Mouse (Mus musculus) stomach, postnatal 0 days (tissue): ENCODE measurements around the gene Ccdc153. TPM values are rescaled to one million over a fixed set of nuclear protein-coding genes. Genes with fewer than 3 reads are reported as not detected.

Experiments used
- ATAC-seq: fragments of 200-750 bp; cut with Nextera tagmentation; 2 replicates; pipeline ENCODE4 v1.8.0; 2017; ENCODE audit not compliant: low FRiP score, low TSS enrichment
- DNase-seq: peaks from one replicate; pipeline ENCODE4 v3.0.0-alpha.2; 2016; ENCODE audit warnings: low spot score
- H3K27ac ChIP-seq: fragments of 300-500 bp; sonication (generic); replicated peaks from 2 replicates; pipeline ENCODE4 v1.5.1; 2014; ENCODE audit warnings: mild to moderate bottlenecking, control low read depth
- H3K27me3 ChIP-seq: fragments of 300-500 bp; sonication (generic); 2 replicates; pipeline ENCODE4 v1.6.1; 2014; ENCODE audit warnings: low read length; ENCODE audit not compliant: control insufficient read depth, insufficient read depth
- H3K36me3 ChIP-seq: fragments of 300-500 bp; sonication (generic); 2 replicates; pipeline ENCODE4 v1.6.1; 2014; ENCODE audit warnings: low read length, mixed read lengths; ENCODE audit not compliant: control insufficient read depth, insufficient read depth
- H3K4me1 ChIP-seq: fragments of 300-500 bp; sonication (generic); replicated peaks from 2 replicates; pipeline ENCODE4 v1.6.1; 2014; ENCODE audit warnings: antibody characterized with exemption; ENCODE audit not compliant: control insufficient read depth, insufficient read depth
- H3K4me2 ChIP-seq: fragments of 300-500 bp; sonication (generic); replicated peaks from 2 replicates; pipeline ENCODE4 v1.6.1; 2014; ENCODE audit warnings: low read depth, mild to moderate bottlenecking, control low read depth, moderate library complexity
- H3K4me3 ChIP-seq: fragments of 300-500 bp; sonication (generic); 2 replicates; pipeline ENCODE4 v1.5.1; 2014; ENCODE audit warnings: low read depth, low read length, control low read depth
- H3K9ac ChIP-seq: fragments of 300-500 bp; sonication (generic); 2 replicates; pipeline ENCODE4 v1.6.1; 2014; ENCODE audit warnings: mild to moderate bottlenecking, low read length, control low read depth, mixed read lengths
- H3K9me3 ChIP-seq: fragments of 300-500 bp; sonication (generic); 2 replicates; pipeline ENCODE4 v1.6.1; 2016; ENCODE audit warnings: low read length; ENCODE audit not compliant: control insufficient read depth
- CTCF ChIP-seq: IDR thresholded peaks from 2 replicates; pipeline ENCODE4 v1.5.1; 2016; ENCODE audit warnings: antibody characterized with exemption, low read depth, mild to moderate bottlenecking, moderate library complexity
- EP300 ChIP-seq: optimal IDR thresholded peaks from 2 replicates; pipeline ENCODE3; 2016; ENCODE audit warnings: antibody characterized with exemption
- WGBS: fragments of 180-500 bp; shearing (Covaris S2); extraction: QIAGEN DNeasy Blood & Tissue Kit; methylation state at CpG from one replicate; pipeline ENCODE4 v1.1.7; 2014; 5-methylcytosine and 5-hydroxymethylcytosine counted together
- polyA plus RNA-seq: library from polyadenylated mRNA; unstranded; fragments of >200 nt; fragmentation: Nextera tagmentation; extraction: Ambion mirVana; gene quantifications from 2 replicates; pipeline ENCODE4 v1.2.1, GENCODE M21; 2015

Ccdc153 gene
- polyA plus RNA-seq, 1 experiment from 2014 or later: not detected

DNA sequence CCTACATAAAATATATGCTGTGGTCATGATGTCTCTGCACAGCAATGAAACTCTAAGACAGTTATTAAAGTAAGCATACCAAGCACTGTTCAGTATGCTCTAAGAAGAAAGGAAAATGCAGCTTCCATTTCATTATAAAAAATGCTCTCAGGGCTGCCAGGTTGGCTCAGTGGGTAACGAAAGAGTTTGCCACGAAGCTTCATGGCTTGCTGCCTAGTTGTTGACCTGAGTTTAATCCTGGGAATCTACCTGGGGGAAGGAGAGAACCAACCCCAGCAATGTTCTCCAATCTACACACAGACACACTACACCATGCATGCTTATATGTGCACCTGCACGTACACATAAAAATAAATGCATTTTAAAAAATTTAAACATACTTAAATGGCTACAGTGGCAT, 41.3 kb upstream of the Ccdc153 start:
- WGBS: 68% methylated on average over 3 of the region's 3 CpGs
- no peak for DNase-seq
- Histone ChIP-seq H3K4me3 (no peak overlapping the region), H3K36me3 (peaks cover 5% of the 10 kb centered on the region; the same call in 1 of the 2 replicates), H3K4me2 (no peak overlapping the region), H3K4me1 (no peaks in the 10 kb centered on the region), H3K9ac (no peak overlapping the region), H3K27me3 (no peaks in the 10 kb centered on the region), H3K9me3 (no peaks in the 10 kb centered on the region), H3K27ac (no peak overlapping the region; the same call in 1 of the 2 replicates)
- TF ChIP-seq EP300 (no peak), CTCF (no peak)
- ATAC-seq: no peak

DNA sequence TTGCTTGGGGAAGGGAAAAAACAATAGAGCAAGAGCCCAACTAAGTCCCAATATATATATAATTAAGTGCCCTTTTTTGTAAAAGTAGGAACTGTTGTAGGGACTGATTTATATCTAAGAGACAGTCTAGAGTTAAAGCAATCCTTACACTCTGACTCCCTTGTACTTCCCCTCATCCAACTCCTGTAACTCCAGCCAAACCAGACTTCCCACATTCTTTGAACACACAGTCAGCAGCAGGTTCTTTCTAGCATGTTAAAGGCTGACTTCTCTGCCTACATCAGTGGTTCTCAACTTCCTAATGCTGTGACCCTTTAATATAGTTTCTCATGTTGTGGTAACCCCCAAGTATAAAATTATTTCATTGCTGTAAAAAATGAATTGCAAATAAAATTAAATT, 40.9 kb upstream of the Ccdc153 start:
- Histone ChIP-seq H3K27ac (no peak overlapping the region; the same call in 1 of the 2 replicates), H3K4me1 (no peaks in the 10 kb centered on the region), H3K4me3 (no peak overlapping the region), H3K36me3 (peaks cover 5% of the 10 kb centered on the region; the same call in 1 of the 2 replicates), H3K4me2 (no peak overlapping the region), H3K9me3 (no peaks in the 10 kb centered on the region), H3K27me3 (no peaks in the 10 kb centered on the region), H3K9ac (no peak overlapping the region)
- DNase-seq: no peak
- peak; percentile 68 for TF ChIP-seq EP300
- no peak for TF ChIP-seq CTCF
- peak; percentile 64; the same call in 1 of the 2 replicates for ATAC-seq

DNA sequence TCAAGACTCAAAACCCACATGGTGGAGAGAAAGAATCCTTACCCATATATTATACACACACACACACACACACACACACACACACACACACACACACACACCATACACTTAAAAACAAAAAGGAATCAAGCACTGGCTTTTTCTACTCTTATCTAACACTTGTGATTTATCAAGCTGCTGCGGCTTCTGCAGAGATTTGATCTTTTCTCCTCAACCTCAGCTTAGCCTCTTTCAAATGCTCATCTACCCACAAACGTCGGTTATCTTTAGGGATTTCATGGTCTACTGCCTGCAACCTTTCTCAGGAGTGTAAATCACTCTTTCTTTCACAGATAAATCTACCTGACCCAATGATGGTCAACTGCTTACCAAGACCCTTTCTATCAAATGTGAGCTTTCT, 40.0 kb upstream of the Ccdc153 start:
- H3K36me3 ChIP-seq: peaks cover 5% of the 10 kb centered on the region; the same call in 1 of the 2 replicates
- TF ChIP-seq CTCF (no peak), EP300 (no peak)
- H3K9me3 ChIP-seq: no peaks in the 10 kb centered on the region
- H3K4me3 ChIP-seq: no peak overlapping the region
- no peaks in the 10 kb centered on the region for H3K4me1 ChIP-seq
- DNase-seq: no peak
- no peaks in the 10 kb centered on the region for H3K27me3 ChIP-seq
- H3K9ac ChIP-seq: no peak overlapping the region
- H3K4me2 ChIP-seq: no peak overlapping the region
- ATAC-seq: no peak
- no peak overlapping the region for H3K27ac ChIP-seq
- WGBS: 66% methylated on average over 3 of the region's 3 CpGs

DNA sequence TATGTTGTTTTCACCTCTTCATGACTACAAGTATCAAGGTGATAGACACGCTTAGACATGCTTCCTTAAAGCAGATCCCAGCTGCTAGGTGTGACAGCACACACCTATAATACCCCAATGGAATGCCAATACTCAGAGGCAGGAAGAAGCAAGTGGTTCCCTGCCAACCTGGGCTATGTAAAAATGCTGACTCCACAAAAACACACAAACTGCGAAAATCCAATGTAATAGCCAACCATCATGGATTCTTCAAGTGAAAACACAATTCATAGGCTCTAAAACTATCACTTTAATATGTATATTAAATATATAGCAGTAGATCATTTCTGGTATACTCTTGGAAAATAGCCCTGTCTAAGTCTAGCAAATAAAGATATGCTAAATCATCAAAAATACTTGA, 32.6 kb upstream of the Ccdc153 start:
- DNase-seq: no peak
- Histone ChIP-seq H3K27me3 (no peaks in the 10 kb centered on the region), H3K4me2 (no peak overlapping the region), H3K27ac (no peak overlapping the region), H3K36me3 (no peaks in the 10 kb centered on the region), H3K4me1 (no peaks in the 10 kb centered on the region), H3K9ac (no peak overlapping the region), H3K4me3 (no peak overlapping the region), H3K9me3 (no peaks in the 10 kb centered on the region)
- 78% methylated on average over 2 of the region's 2 CpGs for WGBS
- TF ChIP-seq EP300 (no peak), CTCF (no peak)
- no peak for ATAC-seq

DNA sequence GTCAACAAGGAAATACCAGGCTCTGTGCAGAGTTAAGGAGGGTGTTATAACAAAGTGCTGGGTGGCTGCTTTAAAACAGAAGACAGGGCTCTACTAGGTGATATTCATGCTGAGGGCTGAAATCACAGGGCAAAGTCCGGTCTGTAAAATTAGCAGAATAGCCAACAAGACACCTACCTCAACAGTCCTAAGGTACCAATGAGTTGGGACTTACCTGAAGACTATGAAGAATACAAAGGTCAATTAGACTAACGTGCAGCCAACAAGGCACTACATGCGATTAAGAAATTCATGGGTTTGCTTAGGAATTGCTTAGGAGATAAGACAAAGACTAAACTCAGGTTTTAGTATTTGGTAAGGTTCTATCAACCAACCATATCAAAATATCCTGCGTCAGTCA, 31.1 kb upstream of the Ccdc153 start:
- TF ChIP-seq EP300: no peak
- no peak for TF ChIP-seq CTCF
- WGBS: 80% methylated on average over 4 of the region's 4 CpGs
- H3K27ac ChIP-seq: no peak overlapping the region
- no peak for DNase-seq
- H3K27me3 ChIP-seq: no peaks in the 10 kb centered on the region
- H3K9me3 ChIP-seq: no peaks in the 10 kb centered on the region
- no peaks in the 10 kb centered on the region for H3K4me1 ChIP-seq
- no peak for ATAC-seq
- H3K4me2 ChIP-seq: no peak overlapping the region
- no peaks in the 10 kb centered on the region for H3K36me3 ChIP-seq
- H3K4me3 ChIP-seq: no peak overlapping the region
- H3K9ac ChIP-seq: no peak overlapping the region

DNA sequence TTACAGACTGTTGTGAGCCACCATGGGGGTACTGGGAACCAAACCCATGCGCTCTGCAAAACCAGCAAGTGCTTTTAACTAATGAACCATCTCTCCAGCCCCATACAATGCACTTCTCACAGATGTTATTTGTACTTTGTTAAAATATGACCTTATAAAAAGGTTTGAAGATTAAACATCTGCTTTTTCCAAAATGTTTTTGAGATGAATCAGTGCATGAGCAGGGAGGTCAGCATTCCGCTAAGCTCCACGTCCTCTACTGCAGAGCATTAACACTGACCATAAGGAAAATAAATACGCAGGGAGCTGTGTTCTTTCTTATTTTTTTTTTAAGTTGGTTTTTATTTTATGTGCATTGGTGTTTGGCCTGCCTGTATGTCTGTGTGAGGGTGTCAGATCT, 28.1 kb upstream of the Ccdc153 start:
- DNase-seq: no peak

More for the DNA sequence above, 28.1 kb upstream of the Ccdc153 start:
- no peak overlapping the region for H3K4me2 ChIP-seq
- H3K27ac ChIP-seq: no peak overlapping the region
- whole genome bisulfite sequencing: 69% methylated on average over 4 of the region's 4 CpGs
- no peak overlapping the region for H3K9ac ChIP-seq
- no peak for ATAC-seq
- TF ChIP-seq EP300: no peak
- TF ChIP-seq CTCF: no peak
- H3K36me3 ChIP-seq: no peaks in the 10 kb centered on the region
- no peak overlapping the region for H3K4me3 ChIP-seq
- H3K27me3 ChIP-seq: no peaks in the 10 kb centered on the region
- H3K9me3 ChIP-seq: no peaks in the 10 kb centered on the region
- H3K4me1 ChIP-seq: no peaks in the 10 kb centered on the region
